Mouse (Mus musculus): ENCODE results near the gene Phf5a. TPM values are rescaled to one million over a fixed set of nuclear protein-coding genes. Genes with fewer than 3 reads are reported as not detected.

Phf5a gene
- polyA plus RNA-seq, 1 experiment = 4.8 TPM

DNA sequence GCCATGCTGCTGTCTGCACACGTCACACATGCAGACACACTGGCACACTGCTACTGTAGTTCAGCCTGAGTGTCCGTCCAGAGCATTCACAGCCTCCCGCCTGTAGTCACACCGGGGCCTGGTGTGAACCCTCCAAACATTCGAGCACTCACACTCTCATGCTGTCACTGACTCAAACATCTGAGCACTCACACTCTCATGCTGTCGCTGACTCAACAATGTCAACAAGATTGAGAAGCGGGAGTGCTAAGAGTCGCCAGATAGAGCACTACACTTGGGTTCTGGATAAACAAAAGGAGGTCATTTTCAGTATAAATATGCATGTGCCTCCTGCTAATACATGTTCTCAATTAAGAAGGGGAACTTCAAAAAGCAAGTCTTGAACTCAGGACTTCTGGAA, 36.2 kb upstream of the Phf5a start:
- Histone ChIP-seq H3K4me1 (peaks cover 21% of the 10 kb centered on the region), H3K36me3 (replicated peaks; ENCODE audit: low read length) (peaks cover 97% of the 10 kb centered on the region), H3K9me3 (no peaks in the 10 kb centered on the region), H3K4me3 (replicated peaks) (no peak overlapping the region), H3K27me3 (replicated peaks) (no peaks in the 10 kb centered on the region)
- TF ChIP-seq FLI1 (IDR thresholded peaks at IDR 0.05; ENCODE audit: low read length) (no peak), GATA1 (IDR thresholded peaks at IDR 0.05; ENCODE audit: borderline replicate concordance, low read length) (no peak)

DNA sequence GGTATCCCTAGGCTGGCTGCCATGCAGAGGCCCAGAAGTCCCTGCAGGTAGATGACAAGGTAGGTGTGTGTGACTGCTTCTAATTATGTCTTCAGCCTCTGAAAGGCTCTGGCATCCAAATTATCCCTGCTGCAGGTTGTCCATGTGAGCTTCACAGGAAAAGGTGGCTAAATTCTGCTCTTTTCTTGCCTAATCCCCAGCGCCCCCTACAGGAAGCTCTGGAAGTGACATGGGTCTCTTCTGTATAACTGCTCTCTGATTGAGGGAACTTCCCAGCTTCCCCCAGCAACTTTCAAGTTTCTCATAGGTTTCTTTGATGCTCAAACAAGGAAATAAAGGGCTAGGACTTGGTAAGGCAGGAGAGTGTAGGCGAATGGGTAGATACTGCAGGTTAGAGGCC, 33.2 kb upstream of the Phf5a start:
- Histone ChIP-seq H3K4me3 (replicated peaks) (no peak overlapping the region), H3K9me3 (no peaks in the 10 kb centered on the region), H3K27me3 (replicated peaks) (no peaks in the 10 kb centered on the region), H3K4me1 (peaks cover 9% of the 10 kb centered on the region), H3K36me3 (replicated peaks; ENCODE audit: low read length) (peaks cover 97% of the 10 kb centered on the region)
- no peak for TF ChIP-seq FLI1 (IDR thresholded peaks at IDR 0.05; ENCODE audit: low read length)
- no peak for TF ChIP-seq GATA1 (IDR thresholded peaks at IDR 0.05; ENCODE audit: borderline replicate concordance, low read length)

DNA sequence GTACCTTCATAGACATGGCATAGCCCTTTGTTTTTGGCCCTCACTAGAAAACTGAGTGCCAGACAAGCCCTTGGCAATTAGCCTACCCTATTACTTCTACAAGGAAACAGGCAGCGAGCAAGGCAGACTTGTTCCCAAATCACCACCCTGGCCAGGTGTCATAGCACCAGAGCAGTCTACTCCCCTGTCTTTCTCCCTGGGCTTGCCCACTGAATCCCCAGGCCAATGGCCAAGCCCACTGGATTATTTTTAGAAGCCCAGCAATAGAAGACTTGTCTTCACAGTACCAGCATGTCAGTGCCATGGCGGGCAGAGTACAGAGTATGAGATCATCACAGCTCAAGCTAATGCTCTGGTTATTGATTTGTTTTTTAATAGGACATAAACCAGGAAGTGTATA, 27.0 kb upstream of the Phf5a start:
- Histone ChIP-seq H3K4me3 (replicated peaks) (no peak overlapping the region), H3K36me3 (replicated peaks; ENCODE audit: low read length) (peaks cover 94% of the 10 kb centered on the region), H3K4me1 (peaks cover 12% of the 10 kb centered on the region), H3K9me3 (no peaks in the 10 kb centered on the region), H3K27me3 (replicated peaks) (no peaks in the 10 kb centered on the region)
- no peak for TF ChIP-seq GATA1 (IDR thresholded peaks at IDR 0.05; ENCODE audit: borderline replicate concordance, low read length)
- TF ChIP-seq FLI1 (IDR thresholded peaks at IDR 0.05; ENCODE audit: low read length) = no peak

DNA sequence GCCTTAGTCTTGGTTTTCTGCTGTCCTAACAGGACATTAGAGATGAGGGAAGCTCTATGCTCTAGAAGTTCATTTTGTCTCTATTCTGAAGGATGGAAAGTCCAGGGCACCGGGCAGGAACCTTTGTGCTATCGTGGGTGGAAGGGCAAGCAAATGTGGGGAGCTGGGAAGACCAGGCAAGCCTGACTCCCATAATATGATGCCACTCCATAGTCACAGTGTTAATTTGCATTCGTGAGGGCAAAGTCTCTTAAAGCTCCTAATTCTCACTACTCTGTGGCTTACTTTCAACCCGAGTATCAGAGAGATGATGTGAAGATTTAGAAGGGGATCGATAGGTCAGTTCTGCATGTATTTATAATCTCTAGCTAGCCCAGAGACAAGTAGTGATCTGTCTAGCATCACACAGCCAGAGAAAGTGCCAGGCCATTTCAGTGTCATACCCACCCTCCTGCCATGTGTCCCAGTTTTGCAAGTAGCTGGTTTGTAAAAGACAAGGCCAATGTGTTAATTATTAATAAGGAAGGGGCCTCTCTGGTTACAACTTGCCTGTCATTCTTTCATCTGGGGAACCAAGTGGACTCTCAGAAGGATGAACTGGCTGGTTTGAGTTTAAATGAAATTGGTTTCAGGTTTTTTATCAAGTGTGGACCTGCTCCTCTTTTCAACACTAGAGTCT, 26.0 kb upstream of the Phf5a start:
- H3K4me1 ChIP-seq = peaks cover 18% of the 10 kb centered on the region
- no peaks in the 10 kb centered on the region for H3K9me3 ChIP-seq
- TF ChIP-seq FLI1 (IDR thresholded peaks at IDR 0.05; ENCODE audit: low read length) = no peak
- no peak for TF ChIP-seq GATA1 (IDR thresholded peaks at IDR 0.05; ENCODE audit: borderline replicate concordance, low read length)
- H3K27me3 ChIP-seq (replicated peaks) = no peaks in the 10 kb centered on the region
- peaks cover 92% of the 10 kb centered on the region for H3K36me3 ChIP-seq (replicated peaks; ENCODE audit: low read length)
- H3K4me3 ChIP-seq (replicated peaks) = no peak overlapping the region

DNA sequence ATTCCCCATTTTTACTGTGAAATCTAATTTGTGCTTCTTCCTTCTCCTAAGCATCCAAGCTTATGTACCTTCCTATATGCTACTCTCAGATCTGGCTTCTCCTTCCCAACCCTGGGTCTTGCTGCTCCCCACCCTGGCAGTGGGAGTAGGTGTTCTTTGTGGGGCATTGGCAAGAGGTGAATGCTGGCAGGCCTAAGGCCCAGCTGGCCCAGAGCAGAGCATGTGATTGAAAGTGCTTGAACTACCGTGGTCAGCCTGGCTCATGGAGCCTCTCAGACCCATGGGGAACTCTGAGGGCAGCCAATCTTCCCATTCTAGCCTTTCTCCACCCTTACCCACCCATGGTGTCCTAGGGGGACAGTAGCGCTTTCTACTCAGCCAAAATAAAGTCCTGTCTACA, 24.7 kb upstream of the Phf5a start:
- Histone ChIP-seq H3K4me3 (replicated peaks) (no peak overlapping the region), H3K9me3 (no peaks in the 10 kb centered on the region), H3K4me1 (peaks cover 32% of the 10 kb centered on the region), H3K27me3 (replicated peaks) (no peaks in the 10 kb centered on the region), H3K36me3 (replicated peaks; ENCODE audit: low read length) (peaks cover 88% of the 10 kb centered on the region)
- TF ChIP-seq FLI1 (IDR thresholded peaks at IDR 0.05; ENCODE audit: low read length) = no peak
- TF ChIP-seq GATA1 (IDR thresholded peaks at IDR 0.05; ENCODE audit: borderline replicate concordance, low read length) = no peak

DNA sequence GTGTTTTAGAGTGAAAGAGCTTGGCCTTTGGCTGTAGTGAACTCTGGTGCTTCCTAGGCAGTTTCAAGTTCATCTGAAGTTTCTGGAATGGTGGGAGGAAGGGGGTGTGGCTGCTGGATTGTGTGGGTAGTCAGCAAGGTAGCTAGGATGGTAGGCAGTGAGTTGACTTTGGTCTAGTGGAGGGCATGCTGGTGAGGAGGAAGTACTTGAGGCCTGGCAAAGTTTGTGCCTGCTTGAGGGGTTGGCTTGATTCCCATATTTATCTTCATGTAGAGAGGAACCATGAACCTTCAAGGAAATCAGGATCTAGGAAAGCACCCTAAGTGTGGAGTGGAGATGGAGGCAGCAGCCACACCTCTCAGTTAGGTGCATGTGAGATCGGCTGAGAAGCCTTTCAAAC, 22.3 kb upstream of the Phf5a start:
- Histone ChIP-seq H3K9me3 (no peaks in the 10 kb centered on the region), H3K4me3 (replicated peaks) (no peak overlapping the region), H3K36me3 (replicated peaks; ENCODE audit: low read length) (peaks cover 90% of the 10 kb centered on the region), H3K27me3 (replicated peaks) (no peaks in the 10 kb centered on the region), H3K4me1 (peaks cover 40% of the 10 kb centered on the region)
- no peak for TF ChIP-seq FLI1 (IDR thresholded peaks at IDR 0.05; ENCODE audit: low read length)
- TF ChIP-seq GATA1 (IDR thresholded peaks at IDR 0.05; ENCODE audit: borderline replicate concordance, low read length) = no peak

DNA sequence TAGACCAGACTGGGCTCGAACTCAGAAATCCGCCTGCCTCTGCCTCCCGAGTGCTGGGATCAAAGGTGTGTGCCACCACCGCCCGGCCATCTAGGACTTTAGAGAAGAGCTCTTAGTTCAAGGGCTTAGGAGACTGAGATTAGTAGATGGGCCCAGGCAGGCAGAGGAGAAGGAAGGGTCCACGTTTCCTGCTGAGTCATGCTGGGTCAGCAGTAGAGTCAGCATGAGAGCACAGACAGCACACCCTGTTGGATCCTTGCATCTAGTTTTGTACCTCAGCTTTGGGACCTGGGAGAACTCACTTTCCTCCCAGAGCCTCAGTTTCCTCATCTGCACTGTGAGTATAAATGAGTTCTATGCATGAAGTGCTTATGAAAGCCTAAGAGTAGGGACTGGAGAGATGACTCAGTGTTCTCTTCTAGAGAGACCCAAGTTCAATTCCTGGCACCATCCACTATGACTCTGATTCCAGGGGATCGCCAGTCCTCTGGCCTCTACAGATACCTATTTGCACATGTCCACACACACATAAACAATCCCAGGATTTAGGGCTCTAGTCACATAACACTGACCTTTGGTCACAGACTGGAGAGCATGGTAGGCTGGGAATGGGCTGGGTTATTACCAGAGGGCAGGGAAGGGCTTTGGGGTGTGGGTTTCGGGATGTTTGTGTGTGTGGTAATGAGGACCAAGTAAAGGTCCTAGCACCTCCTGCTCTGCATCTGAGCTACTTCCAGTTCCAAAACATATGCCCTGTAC, 20.3 kb upstream of the Phf5a start:
- H3K36me3 ChIP-seq (replicated peaks; ENCODE audit: low read length) = peaks cover 88% of the 10 kb centered on the region
- H3K4me3 ChIP-seq (replicated peaks) = peak overlapping the region; percentile 73
- H3K27me3 ChIP-seq (replicated peaks) = no peaks in the 10 kb centered on the region
- peaks cover 48% of the 10 kb centered on the region for H3K4me1 ChIP-seq
- no peak for TF ChIP-seq FLI1 (IDR thresholded peaks at IDR 0.05; ENCODE audit: low read length)
- no peak for TF ChIP-seq GATA1 (IDR thresholded peaks at IDR 0.05; ENCODE audit: borderline replicate concordance, low read length)
- H3K9me3 ChIP-seq = no peaks in the 10 kb centered on the region

DNA sequence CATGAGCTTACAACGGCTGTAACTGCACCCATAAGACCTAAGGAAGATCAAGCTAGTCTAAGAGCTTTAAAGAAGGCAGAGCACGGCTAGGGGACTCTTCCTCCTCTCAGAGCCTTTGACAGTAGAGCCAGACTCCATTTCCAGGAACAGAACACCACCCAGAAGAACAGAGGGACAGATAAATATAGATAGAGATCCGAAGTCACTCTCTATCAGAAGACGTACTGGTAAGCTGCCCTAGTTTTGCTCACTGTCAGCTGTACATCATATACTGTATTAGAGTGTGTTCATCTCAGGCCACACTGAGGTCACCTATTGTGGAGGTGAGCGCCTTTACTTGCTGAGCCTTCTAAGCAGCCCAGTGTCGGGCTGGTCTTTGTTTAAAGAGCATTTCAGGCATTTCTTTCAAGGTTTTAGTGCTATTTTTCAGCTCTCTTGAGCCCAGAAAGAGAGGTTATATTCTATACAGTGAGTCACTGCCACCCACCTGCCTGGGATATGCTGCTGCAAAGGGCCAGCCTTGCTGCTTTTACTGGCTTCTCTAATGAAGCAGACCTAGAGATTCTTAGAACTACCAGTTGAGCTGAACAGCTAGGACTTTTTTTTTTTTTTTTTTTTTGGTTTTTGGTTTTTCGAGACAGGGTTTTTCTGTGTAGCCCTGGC, 19.6 kb upstream of the Phf5a start:
- Histone ChIP-seq H3K9me3 (no peaks in the 10 kb centered on the region), H3K4me1 (peaks cover 55% of the 10 kb centered on the region), H3K4me3 (replicated peaks) (no peak overlapping the region), H3K36me3 (replicated peaks; ENCODE audit: low read length) (peaks cover 86% of the 10 kb centered on the region), H3K27me3 (replicated peaks) (no peaks in the 10 kb centered on the region)
- TF ChIP-seq GATA1 (IDR thresholded peaks at IDR 0.05; ENCODE audit: borderline replicate concordance, low read length) (no peak), FLI1 (IDR thresholded peaks at IDR 0.05; ENCODE audit: low read length) (no peak)

DNA sequence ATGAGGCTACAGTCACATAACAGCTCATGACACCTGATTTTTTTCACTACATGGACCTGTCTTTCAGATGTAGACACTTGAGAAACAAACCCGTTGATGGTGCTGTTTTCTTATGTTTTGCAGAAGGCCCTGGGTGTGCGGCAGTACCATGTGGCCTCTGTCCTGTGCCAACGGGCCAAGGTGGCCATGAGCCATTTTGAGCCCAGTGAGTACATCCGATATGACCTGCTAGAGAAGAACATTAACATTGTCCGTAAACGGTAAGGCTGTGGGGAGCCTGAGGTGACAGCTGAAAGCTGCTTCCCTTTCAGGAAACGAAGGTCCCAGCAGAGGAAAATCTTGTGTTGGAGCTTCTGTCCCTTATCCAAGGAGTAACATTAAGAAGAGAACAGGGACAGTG, 17.5 kb upstream of the Phf5a start:
- Histone ChIP-seq H3K9me3 (no peaks in the 10 kb centered on the region), H3K4me3 (replicated peaks) (no peak overlapping the region), H3K27me3 (replicated peaks) (no peaks in the 10 kb centered on the region), H3K36me3 (replicated peaks; ENCODE audit: low read length) (peaks cover 81% of the 10 kb centered on the region), H3K4me1 (peaks cover 64% of the 10 kb centered on the region)
- TF ChIP-seq GATA1 (IDR thresholded peaks at IDR 0.05; ENCODE audit: borderline replicate concordance, low read length) (no peak), FLI1 (IDR thresholded peaks at IDR 0.05; ENCODE audit: low read length) (no peak)

Measured in megakaryocyte, embryonic 14.5 days (primary cell).